Mouse (Mus musculus): ENCODE measurements around the gene Babam2. TPM values are rescaled to one million over a fixed set of nuclear protein-coding genes. Genes with fewer than 3 reads are reported as not detected.
"Not testable (repeated sequence)": the region's sequence is repeated elsewhere in the genome, so short reads cannot be mapped to it uniquely, and the experiment has no call there.

Babam2 gene
- polyA plus RNA-seq, 1 experiment from 2014 or later, result 33.5 TPM

DNA sequence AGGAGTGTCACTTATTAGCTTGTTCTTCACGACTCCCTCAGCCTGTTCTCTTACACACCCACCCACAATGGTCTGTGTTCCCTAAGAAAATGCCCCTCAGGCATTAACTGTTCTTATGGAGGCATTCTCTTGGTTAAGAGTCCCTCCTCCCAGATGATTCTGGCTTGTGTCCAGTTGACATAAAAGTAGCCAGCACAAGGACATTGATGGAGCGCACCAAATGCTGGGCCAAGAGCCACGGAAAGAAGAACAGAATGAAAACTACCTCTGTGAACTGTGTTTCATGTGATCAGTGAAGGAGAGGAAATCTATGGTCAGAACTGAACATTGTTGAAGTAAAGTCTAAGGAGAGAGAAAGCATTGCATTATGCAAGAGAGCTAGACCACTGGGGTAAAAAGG is 89.7 kb downstream of the Babam2 start:
- H3K4me3 ChIP-seq (replicated peaks; ENCODE audit: low read depth, low read length), result no peak overlapping the region
- WGBS, result 89% methylated on average over 3 of the region's 3 CpGs
- no peak overlapping the region for H3K9ac ChIP-seq (replicated peaks; ENCODE audit: low read length)
- no peak overlapping the region for H3K27ac ChIP-seq (replicated peaks; ENCODE audit: low read depth, low read length)
- no peaks in the 10 kb centered on the region for H3K36me3 ChIP-seq (ENCODE audit: control insufficient read depth, insufficient read depth, low read length)
- H3K4me2 ChIP-seq (ENCODE audit: low read length), result no peak overlapping the region
- H3K9me3 ChIP-seq (ENCODE audit: control insufficient read depth, low read length), result no peaks in the 10 kb centered on the region
- H3K27me3 ChIP-seq (ENCODE audit: control insufficient read depth, insufficient read depth, low read length), result no peaks in the 10 kb centered on the region
- H3K4me1 ChIP-seq (ENCODE audit: control insufficient read depth, insufficient read depth, low read length), result no peaks in the 10 kb centered on the region
- no peak for ATAC-seq (ENCODE audit: low FRiP score, low TSS enrichment)
- no peak for DNase-seq

DNA sequence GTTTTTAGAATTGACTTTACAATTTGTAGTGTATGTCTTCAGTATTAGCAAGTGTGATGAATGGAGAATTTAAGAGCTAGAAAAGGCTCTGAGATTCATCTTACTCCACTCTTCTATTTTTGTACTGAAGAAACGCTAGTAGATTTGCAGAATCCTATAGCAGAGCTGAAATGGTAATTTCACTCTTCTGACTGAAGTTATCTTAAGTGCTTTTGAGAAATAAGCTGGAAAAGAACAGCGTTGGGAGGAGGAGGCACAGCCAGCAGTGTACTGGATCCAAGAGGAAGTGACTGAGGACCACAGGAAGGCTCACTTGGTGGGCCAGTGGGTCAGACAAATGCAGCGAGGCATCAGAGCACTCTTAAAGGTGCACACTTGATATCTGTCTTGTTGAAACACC is 90.1 kb downstream of the Babam2 start:
- no peaks in the 10 kb centered on the region for H3K36me3 ChIP-seq (ENCODE audit: control insufficient read depth, insufficient read depth, low read length)
- no peak overlapping the region for H3K27ac ChIP-seq (replicated peaks; ENCODE audit: low read depth, low read length)
- DNase-seq (no peak), ATAC-seq (ENCODE audit: low FRiP score, low TSS enrichment) (no peak)
- no peak overlapping the region for H3K4me2 ChIP-seq (ENCODE audit: low read length)
- H3K9me3 ChIP-seq (ENCODE audit: control insufficient read depth, low read length), result no peaks in the 10 kb centered on the region
- no peak overlapping the region for H3K9ac ChIP-seq (replicated peaks; ENCODE audit: low read length)
- no peaks in the 10 kb centered on the region for H3K27me3 ChIP-seq (ENCODE audit: control insufficient read depth, insufficient read depth, low read length)
- no peak overlapping the region for H3K4me3 ChIP-seq (replicated peaks; ENCODE audit: low read depth, low read length)
- WGBS, result 91% methylated on average over 3 of the region's 3 CpGs
- H3K4me1 ChIP-seq (ENCODE audit: control insufficient read depth, insufficient read depth, low read length), result no peaks in the 10 kb centered on the region

DNA sequence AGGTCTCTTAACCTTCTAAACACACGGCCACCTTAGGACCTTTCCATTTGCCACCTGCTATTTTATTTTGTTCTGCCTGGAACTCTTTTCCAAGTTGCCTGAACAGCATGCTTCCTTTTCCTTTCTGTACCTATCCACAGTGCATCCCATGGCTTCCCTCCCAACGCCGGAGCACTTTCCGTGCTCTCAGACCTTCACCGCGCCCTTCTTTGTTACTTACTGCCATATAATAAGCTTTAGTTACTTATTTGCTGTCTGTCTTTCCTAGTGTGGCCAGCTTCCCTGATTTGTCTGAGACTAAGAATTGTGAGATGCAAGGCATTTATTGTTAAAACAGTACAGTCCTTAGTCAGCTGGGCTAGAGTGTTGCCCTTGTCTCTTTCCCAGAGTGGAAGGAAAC is 94.9 kb downstream of the Babam2 start:
- Histone ChIP-seq H3K4me3 (replicated peaks; ENCODE audit: low read depth, low read length) (no peak overlapping the region), H3K9ac (replicated peaks; ENCODE audit: low read length) (no peak overlapping the region), H3K27me3 (ENCODE audit: control insufficient read depth, insufficient read depth, low read length) (no peaks in the 10 kb centered on the region), H3K4me2 (ENCODE audit: low read length) (no peak overlapping the region), H3K27ac (replicated peaks; ENCODE audit: low read depth, low read length) (no peak overlapping the region), H3K9me3 (ENCODE audit: control insufficient read depth, low read length) (no peaks in the 10 kb centered on the region), H3K4me1 (ENCODE audit: control insufficient read depth, insufficient read depth, low read length) (no peaks in the 10 kb centered on the region), H3K36me3 (ENCODE audit: control insufficient read depth, insufficient read depth, low read length) (no peaks in the 10 kb centered on the region)
- 91% methylated on average over 6 of the region's 6 CpGs for WGBS
- ATAC-seq (ENCODE audit: low FRiP score, low TSS enrichment) (no peak), DNase-seq (no peak)

DNA sequence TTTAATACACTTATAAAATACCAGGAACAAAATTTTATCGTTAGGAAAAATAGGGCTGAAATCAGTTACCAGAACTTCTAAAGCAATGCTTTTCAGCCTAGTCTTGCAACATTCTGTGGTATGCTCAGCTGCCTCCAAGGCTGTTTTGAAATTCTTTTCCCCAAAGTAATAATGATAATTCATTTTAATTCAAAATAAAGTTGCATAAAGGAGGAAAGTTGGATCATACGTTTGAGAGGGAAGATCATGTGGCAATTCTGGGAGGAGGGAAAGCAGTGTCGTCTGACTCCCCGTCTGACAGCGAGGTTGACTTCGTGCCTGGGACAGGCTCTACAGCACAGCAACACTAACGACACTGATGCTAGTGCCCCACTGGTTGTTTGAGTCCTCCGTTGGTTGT is 95.4 kb downstream of the Babam2 start:
- no peak overlapping the region for H3K4me3 ChIP-seq (replicated peaks; ENCODE audit: low read depth, low read length)
- no peaks in the 10 kb centered on the region for H3K27me3 ChIP-seq (ENCODE audit: control insufficient read depth, insufficient read depth, low read length)
- H3K27ac ChIP-seq (replicated peaks; ENCODE audit: low read depth, low read length), result no peak overlapping the region
- DNase-seq (no peak), ATAC-seq (ENCODE audit: low FRiP score, low TSS enrichment) (no peak)
- H3K4me1 ChIP-seq (ENCODE audit: control insufficient read depth, insufficient read depth, low read length), result no peaks in the 10 kb centered on the region
- no peak overlapping the region for H3K9ac ChIP-seq (replicated peaks; ENCODE audit: low read length)
- no peaks in the 10 kb centered on the region for H3K36me3 ChIP-seq (ENCODE audit: control insufficient read depth, insufficient read depth, low read length)
- WGBS, result 85% methylated on average over 8 of the region's 8 CpGs
- no peaks in the 10 kb centered on the region for H3K9me3 ChIP-seq (ENCODE audit: control insufficient read depth, low read length)
- no peak overlapping the region for H3K4me2 ChIP-seq (ENCODE audit: low read length)

DNA sequence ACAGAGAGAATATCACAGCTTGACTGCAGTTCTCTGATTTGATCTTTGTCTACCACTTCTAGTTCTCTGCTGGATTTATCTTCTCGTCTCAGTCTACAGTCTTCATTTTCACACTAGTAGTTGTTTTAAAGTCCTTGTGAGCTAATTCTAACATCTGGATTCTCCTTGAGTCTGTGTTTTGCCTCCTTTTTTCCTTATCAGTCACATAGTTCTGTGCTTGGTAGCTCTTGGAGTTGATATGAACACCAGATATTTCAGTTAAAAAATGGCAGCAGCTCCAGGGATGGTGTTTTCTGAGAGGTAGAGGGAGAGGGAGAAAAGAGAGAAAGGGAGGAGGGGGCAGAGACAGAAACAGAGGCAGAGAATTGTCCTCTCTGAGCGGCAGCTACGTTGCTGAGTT is 97.9 kb downstream of the Babam2 start:
- no peaks in the 10 kb centered on the region for H3K36me3 ChIP-seq (ENCODE audit: control insufficient read depth, insufficient read depth, low read length)
- 86% methylated on average over 3 of the region's 3 CpGs for WGBS
- ATAC-seq (ENCODE audit: low FRiP score, low TSS enrichment) (no peak), DNase-seq (no peak)
- H3K4me3 ChIP-seq (replicated peaks; ENCODE audit: low read depth, low read length), result no peak overlapping the region
- H3K27me3 ChIP-seq (ENCODE audit: control insufficient read depth, insufficient read depth, low read length), result no peaks in the 10 kb centered on the region
- H3K4me2 ChIP-seq (ENCODE audit: low read length), result no peak overlapping the region
- H3K4me1 ChIP-seq (ENCODE audit: control insufficient read depth, insufficient read depth, low read length), result no peaks in the 10 kb centered on the region
- no peaks in the 10 kb centered on the region for H3K9me3 ChIP-seq (ENCODE audit: control insufficient read depth, low read length)
- no peak overlapping the region for H3K27ac ChIP-seq (replicated peaks; ENCODE audit: low read depth, low read length)
- no peak overlapping the region for H3K9ac ChIP-seq (replicated peaks; ENCODE audit: low read length)

DNA sequence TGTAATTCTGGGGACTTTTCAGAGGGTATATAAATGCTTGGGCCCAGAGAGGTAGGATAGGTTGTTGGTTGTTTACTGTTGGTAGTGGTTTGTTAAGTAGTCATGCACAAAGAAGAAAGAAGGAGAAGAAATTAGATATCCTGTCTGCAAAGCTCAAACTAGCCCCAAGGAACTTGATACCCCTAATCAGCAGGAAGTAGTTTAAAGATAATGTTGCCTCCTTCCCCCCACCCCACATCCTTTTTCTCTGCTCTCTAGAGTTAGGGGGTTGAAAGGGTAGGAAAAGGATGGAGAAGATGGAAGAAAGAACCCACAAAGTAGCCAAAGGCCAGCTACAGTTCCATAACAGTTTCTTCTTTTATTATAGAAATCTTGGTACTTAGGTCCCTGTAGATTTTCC is 99.5 kb downstream of the Babam2 start:
- DNase-seq, result no peak
- no peak for ATAC-seq (ENCODE audit: low FRiP score, low TSS enrichment)
- H3K36me3 ChIP-seq (ENCODE audit: control insufficient read depth, insufficient read depth, low read length), result no peaks in the 10 kb centered on the region
- H3K4me3 ChIP-seq (replicated peaks; ENCODE audit: low read depth, low read length), result no peak overlapping the region
- H3K9ac ChIP-seq (replicated peaks; ENCODE audit: low read length), result no peak overlapping the region
- no peaks in the 10 kb centered on the region for H3K9me3 ChIP-seq (ENCODE audit: control insufficient read depth, low read length)
- no peak overlapping the region for H3K27ac ChIP-seq (replicated peaks; ENCODE audit: low read depth, low read length)
- H3K4me2 ChIP-seq (ENCODE audit: low read length), result no peak overlapping the region
- H3K27me3 ChIP-seq (ENCODE audit: control insufficient read depth, insufficient read depth, low read length), result no peaks in the 10 kb centered on the region
- no peaks in the 10 kb centered on the region for H3K4me1 ChIP-seq (ENCODE audit: control insufficient read depth, insufficient read depth, low read length)

DNA sequence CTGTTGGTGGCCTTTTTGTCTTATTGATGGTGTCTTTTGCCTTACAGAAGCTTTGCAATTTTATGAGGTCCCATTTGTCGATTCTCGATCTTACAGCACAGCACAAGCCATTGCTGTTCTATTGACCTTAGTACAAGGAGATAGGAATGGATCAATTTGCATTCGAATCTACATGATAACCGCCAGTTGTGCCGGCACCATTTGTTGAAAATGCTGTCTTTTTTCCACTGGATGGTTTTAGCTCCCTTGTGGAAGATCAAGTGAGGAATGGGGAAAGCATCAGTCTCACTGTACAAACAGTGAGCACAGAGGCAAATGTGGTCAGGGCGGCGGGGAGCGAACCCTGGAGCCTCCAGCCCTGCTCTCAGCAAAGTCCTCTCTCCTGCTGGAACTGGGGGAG is 106.7 kb downstream of the Babam2 start:
- H3K27ac ChIP-seq (replicated peaks; ENCODE audit: low read depth, low read length); H3K4me2 ChIP-seq (ENCODE audit: low read length); H3K9me3 ChIP-seq (ENCODE audit: control insufficient read depth, low read length); H3K9ac ChIP-seq (replicated peaks; ENCODE audit: low read length); H3K4me3 ChIP-seq (replicated peaks; ENCODE audit: low read depth, low read length); H3K27me3 ChIP-seq (ENCODE audit: control insufficient read depth, insufficient read depth, low read length); ATAC-seq (ENCODE audit: low FRiP score, low TSS enrichment); H3K4me1 ChIP-seq (ENCODE audit: control insufficient read depth, insufficient read depth, low read length); H3K36me3 ChIP-seq (ENCODE audit: control insufficient read depth, insufficient read depth, low read length); DNase-seq: not testable (repeated sequence)
- WGBS, result 89% methylated on average over 8 of the region's 8 CpGs

DNA sequence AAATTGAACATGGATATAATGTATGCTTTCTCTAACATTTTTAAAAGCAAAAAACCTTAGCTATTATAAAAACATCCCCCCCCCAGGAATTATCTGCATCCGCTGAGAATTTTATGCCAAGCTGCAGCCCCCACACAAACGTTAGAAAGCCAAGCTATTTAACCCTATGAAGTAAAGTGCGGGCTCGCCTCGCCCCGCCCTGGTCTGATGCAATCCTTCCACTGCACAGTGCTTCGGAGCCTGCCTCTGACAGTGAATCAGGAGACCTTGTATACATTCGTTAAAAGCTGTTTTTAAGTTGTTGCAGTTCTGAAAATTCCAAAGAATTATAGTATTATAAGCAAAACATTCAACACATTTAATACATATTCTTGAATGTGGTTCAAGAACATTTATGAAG is 107.3 kb downstream of the Babam2 start:
- Histone ChIP-seq H3K27ac (replicated peaks; ENCODE audit: low read depth, low read length) (no peak overlapping the region), H3K4me1 (ENCODE audit: control insufficient read depth, insufficient read depth, low read length) (no peaks in the 10 kb centered on the region), H3K27me3 (ENCODE audit: control insufficient read depth, insufficient read depth, low read length) (no peaks in the 10 kb centered on the region), H3K4me3 (replicated peaks; ENCODE audit: low read depth, low read length) (no peak overlapping the region), H3K36me3 (ENCODE audit: control insufficient read depth, insufficient read depth, low read length) (no peaks in the 10 kb centered on the region), H3K4me2 (ENCODE audit: low read length) (no peak overlapping the region), H3K9me3 (ENCODE audit: control insufficient read depth, low read length) (no peaks in the 10 kb centered on the region), H3K9ac (replicated peaks; ENCODE audit: low read length) (no peak overlapping the region)
- 68% methylated on average over 8 of the region's 8 CpGs for WGBS
- DNase-seq (no peak), ATAC-seq (ENCODE audit: low FRiP score, low TSS enrichment) (no peak)

DNA sequence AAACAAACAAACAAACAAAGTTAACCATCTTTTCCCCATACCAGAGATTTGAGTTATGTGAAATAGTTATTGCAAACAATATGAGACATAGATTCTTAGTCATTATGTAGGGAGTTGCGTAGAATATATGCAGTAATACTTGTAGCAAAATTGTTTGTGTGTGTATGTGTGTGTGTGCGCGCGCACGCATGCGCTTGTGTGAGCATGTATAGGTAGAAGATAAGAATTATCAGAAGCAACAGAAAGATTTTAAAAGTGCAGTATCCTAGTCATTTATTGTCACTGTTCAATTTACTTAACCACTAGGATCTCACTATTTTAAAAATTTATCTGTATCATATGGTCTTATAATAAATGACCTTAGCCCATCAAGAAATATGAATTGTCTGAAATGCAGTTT is 109.8 kb downstream of the Babam2 start:
- DNase-seq (no peak), ATAC-seq (ENCODE audit: low FRiP score, low TSS enrichment) (no peak)
- H3K27me3 ChIP-seq (ENCODE audit: control insufficient read depth, insufficient read depth, low read length), result no peaks in the 10 kb centered on the region
- 98% methylated on average over 6 of the region's 6 CpGs for WGBS
- H3K4me1 ChIP-seq (ENCODE audit: control insufficient read depth, insufficient read depth, low read length), result no peaks in the 10 kb centered on the region
- H3K27ac ChIP-seq (replicated peaks; ENCODE audit: low read depth, low read length), result no peak overlapping the region
- H3K4me2 ChIP-seq (ENCODE audit: low read length), result no peak overlapping the region
- no peak overlapping the region for H3K4me3 ChIP-seq (replicated peaks; ENCODE audit: low read depth, low read length)
- no peaks in the 10 kb centered on the region for H3K36me3 ChIP-seq (ENCODE audit: control insufficient read depth, insufficient read depth, low read length)
- no peak overlapping the region for H3K9ac ChIP-seq (replicated peaks; ENCODE audit: low read length)
- H3K9me3 ChIP-seq (ENCODE audit: control insufficient read depth, low read length), result no peaks in the 10 kb centered on the region

Data from midbrain, embryonic 14.5 days (tissue).